Mouse (Mus musculus) forebrain, embryonic 10.5 days (tissue): Measurements from ENCODE around the gene Trex1. TPM values are rescaled to one million over a fixed set of nuclear protein-coding genes. Genes with fewer than 3 reads are reported as not detected.

Experiments used
- DNase-seq: peaks from one replicate; pipeline ENCODE4 v3.0.0-alpha.2; 2017; ENCODE audit warnings: low spot score; ENCODE audit errors: extremely low spot score
- H3K27ac ChIP-seq: fragments of 300-500 bp; sonication (generic); 2 replicates; pipeline ENCODE4 v1.5.1; 2016; ENCODE audit warnings: mild to moderate bottlenecking
- H3K27me3 ChIP-seq: fragments of 300-500 bp; sonication (generic); 2 replicates; pipeline ENCODE4 v1.6.1; 2016; ENCODE audit warnings: mild to moderate bottlenecking; ENCODE audit not compliant: poor library complexity, severe bottlenecking
- H3K36me3 ChIP-seq: fragments of 300-500 bp; sonication (generic); replicated peaks from 2 replicates; pipeline ENCODE4 v1.6.1; 2016; ENCODE audit warnings: mild to moderate bottlenecking, moderate library complexity
- H3K4me1 ChIP-seq: fragments of 300-500 bp; sonication (generic); 2 replicates; pipeline ENCODE4 v1.6.1; 2016
- H3K4me3 ChIP-seq: fragments of 300-500 bp; sonication (generic); 2 replicates; pipeline ENCODE4 v1.5.1; 2016; ENCODE audit warnings: mild to moderate bottlenecking, moderate library complexity
- H3K9me3 ChIP-seq: fragments of 300-500 bp; sonication (generic); 2 replicates; pipeline ENCODE4 v1.6.1; 2016; ENCODE audit warnings: mild to moderate bottlenecking, moderate library complexity
- WGBS: fragments of 180-500 bp; shearing (Covaris S2); methylation state at CpG from one replicate; pipeline ENCODE4 v1.1.7; 2016; 5-methylcytosine and 5-hydroxymethylcytosine counted together
- polyA plus RNA-seq: library from polyadenylated mRNA; unstranded; fragments of >200 nt; fragmentation: Nextera tagmentation; extraction: Ambion mirVana; gene quantifications from 2 replicates; pipeline ENCODE4 v1.2.1, GENCODE M21; 2016

Trex1 gene
- polyA plus RNA-seq, 1 experiment from 2014 or later: 7.6 TPM

GRCm38 (mm10) chr9:109096856-109097255 lies 37.3 kb upstream of the Trex1 start:
- Histone ChIP-seq H3K27me3 (0 out of 2 replicates have a peak, but pooled peaks cover 3% of the 10 kb centered on the region), H3K4me1 (peaks cover 63% of the 10 kb centered on the region), H3K9me3 (no peaks in the 10 kb centered on the region), H3K36me3 (peaks cover 47% of the 10 kb centered on the region), H3K27ac (peak overlapping the region; percentile 100), H3K4me3 (peak overlapping the region; percentile 83)
- DNase-seq: no peak
- WGBS: 32% methylated on average over 6 of the region's 6 CpGs

DNA sequence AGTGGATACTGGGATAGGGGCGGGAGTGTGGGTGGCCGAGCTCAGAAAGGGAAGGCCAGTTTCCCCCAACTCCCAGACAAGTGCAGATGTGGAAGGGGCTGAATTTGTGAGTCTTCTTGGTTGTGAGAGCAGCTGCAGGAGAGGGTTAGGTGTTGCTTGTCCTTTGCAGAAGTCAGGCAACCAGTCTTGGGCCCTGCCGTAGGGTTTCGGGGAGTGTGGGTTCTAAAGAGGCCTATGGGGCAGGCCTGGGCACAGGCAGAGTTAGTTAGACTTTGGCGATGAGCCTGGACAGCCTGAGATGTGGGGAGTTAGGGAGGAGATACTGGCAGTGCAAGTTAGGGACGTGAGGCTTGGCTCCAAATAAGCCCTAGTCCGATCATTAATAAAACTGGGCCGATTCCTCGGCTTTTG lies 36.7 kb upstream of the Trex1 start:
- DNase-seq: no peak
- H3K27ac ChIP-seq: peak overlapping the region; percentile 100
- peak overlapping the region; percentile 83 for H3K4me3 ChIP-seq
- peaks cover 47% of the 10 kb centered on the region for H3K36me3 ChIP-seq
- 0 out of 2 replicates have a peak, but pooled peaks cover 9% of the 10 kb centered on the region for H3K27me3 ChIP-seq
- WGBS: 23% methylated on average over 9 of the region's 9 CpGs
- H3K9me3 ChIP-seq: no peaks in the 10 kb centered on the region
- H3K4me1 ChIP-seq: peaks cover 68% of the 10 kb centered on the region

GRCm38 (mm10) chr9:109095137-109095982 lies 35.8 kb upstream of the Trex1 start, which contains the start of gene Plxnb1:
Gene Plxnb1 (plus strand): TSS chr9:109095389.
- peak within 1 kb of the TSS; percentile 83 for H3K4me3 ChIP-seq
- no peaks in the 10 kb centered on the region for H3K9me3 ChIP-seq
- peaks cover 77% of the 10 kb centered on the region for H3K4me1 ChIP-seq
- under 1% methylated on average over 100 of the region's 102 CpGs for WGBS
- 0 out of 2 replicates have a peak, but pooled peaks cover 10% of the 10 kb centered on the region for H3K27me3 ChIP-seq
- peak; percentile 88 for DNase-seq
- peak within 1 kb of the TSS; percentile 100 for H3K27ac ChIP-seq
- H3K36me3 ChIP-seq: peaks cover 46% of the 10 kb centered on the region

DNA sequence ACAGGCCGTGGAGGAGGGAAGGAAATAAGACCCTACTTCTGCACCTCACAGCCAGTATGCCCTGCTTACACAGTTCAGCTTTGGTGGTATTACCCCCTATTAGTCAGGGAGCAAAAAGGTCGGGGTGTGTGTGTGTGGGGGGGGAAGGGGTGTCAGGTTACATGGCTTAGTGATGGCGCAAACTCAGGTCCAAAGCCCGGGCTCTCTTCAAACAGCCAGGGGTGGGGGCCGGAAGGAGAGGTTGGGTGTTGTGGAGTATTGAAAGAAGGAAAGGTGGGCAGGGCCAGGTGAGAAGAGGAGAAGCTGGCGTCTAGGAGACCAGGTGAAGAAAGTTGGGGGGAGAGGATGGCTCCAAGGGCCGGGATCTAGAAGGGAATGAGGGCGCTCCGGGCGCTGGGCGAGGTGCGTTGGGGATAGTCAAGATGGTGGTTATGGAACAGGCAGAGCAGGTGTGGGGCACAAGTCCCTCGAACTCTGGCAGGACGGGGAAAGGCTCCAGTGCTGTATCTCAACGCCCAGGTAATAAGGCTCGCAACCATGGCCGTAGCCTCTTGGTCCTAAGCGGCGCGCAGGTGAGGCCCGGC lies 35.1 kb upstream of the Trex1 start:
- under 1% methylated on average over 21 of the region's 21 CpGs for WGBS
- H3K4me1 ChIP-seq: peaks cover 84% of the 10 kb centered on the region
- no peaks in the 10 kb centered on the region for H3K9me3 ChIP-seq
- DNase-seq: peak; percentile 68
- peak overlapping the region; percentile 100 for H3K27ac ChIP-seq
- H3K36me3 ChIP-seq: peaks cover 39% of the 10 kb centered on the region
- H3K4me3 ChIP-seq: peak overlapping the region; percentile 83
- H3K27me3 ChIP-seq: 0 out of 2 replicates have a peak, but pooled peaks cover 10% of the 10 kb centered on the region

GRCm38 (mm10) chr9:109093786-109094552 lies 34.4 kb upstream of the Trex1 start:
- Histone ChIP-seq H3K4me1 (peaks cover 80% of the 10 kb centered on the region), H3K4me3 (peak overlapping the region; percentile 83), H3K9me3 (no peaks in the 10 kb centered on the region), H3K36me3 (peaks cover 32% of the 10 kb centered on the region), H3K27ac (peak overlapping the region; percentile 100), H3K27me3 (0 out of 2 replicates have a peak, but pooled peaks cover 10% of the 10 kb centered on the region)
- no peak for DNase-seq
- 10% methylated on average over 11 of the region's 11 CpGs for WGBS

DNA sequence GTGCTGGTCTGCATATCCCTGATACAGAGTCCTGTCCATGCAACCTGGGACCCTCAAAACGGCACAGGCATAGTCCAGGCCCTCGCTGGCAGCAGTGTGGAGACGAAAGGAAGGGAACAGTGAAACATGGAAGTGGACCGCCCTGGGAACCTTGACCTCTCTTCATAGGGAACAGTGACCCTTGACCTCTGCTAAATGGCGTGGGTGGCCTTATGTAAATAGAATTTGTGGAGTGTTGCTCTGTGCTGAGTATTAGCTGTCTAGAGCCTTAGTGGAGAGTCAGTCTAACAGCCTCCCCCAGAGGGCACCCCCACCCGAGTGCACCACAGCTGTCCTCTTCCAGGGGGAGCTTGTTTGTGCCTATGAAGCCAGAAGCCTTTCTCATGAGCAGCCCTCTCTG lies 33.3 kb upstream of the Trex1 start:
- Histone ChIP-seq H3K9me3 (no peaks in the 10 kb centered on the region), H3K27ac (no peak overlapping the region), H3K27me3 (0 out of 2 replicates have a peak, but pooled peaks cover 10% of the 10 kb centered on the region), H3K4me1 (peaks cover 77% of the 10 kb centered on the region), H3K36me3 (peaks cover 25% of the 10 kb centered on the region), H3K4me3 (no peak overlapping the region)
- WGBS: 45% methylated on average over 6 of the region's 6 CpGs
- no peak for DNase-seq

- Histone ChIP-seq H3K4me1 (peaks cover 76% of the 10 kb centered on the region), H3K4me3 (no peak overlapping the region), H3K27ac (no peak overlapping the region), H3K27me3 (0 out of 2 replicates have a peak, but pooled peaks cover 10% of the 10 kb centered on the region), H3K9me3 (no peaks in the 10 kb centered on the region), H3K36me3 (peaks cover 23% of the 10 kb centered on the region)
- 91% methylated on average over 8 of the region's 8 CpGs for WGBS
- no peak for DNase-seq
Measured at GRCm38 (mm10) chr9:109091802-109092201, 32.3 kb upstream of the Trex1 start.

- no peak for DNase-seq
- peaks cover 23% of the 10 kb centered on the region for H3K36me3 ChIP-seq
- 34% methylated on average over 15 of the region's 15 CpGs for WGBS
- H3K9me3 ChIP-seq: no peaks in the 10 kb centered on the region
- H3K4me1 ChIP-seq: peaks cover 74% of the 10 kb centered on the region
- peak overlapping the region; percentile 48 for H3K27ac ChIP-seq
- 0 out of 2 replicates have a peak, but pooled peaks cover 10% of the 10 kb centered on the region for H3K27me3 ChIP-seq
- H3K4me3 ChIP-seq: peak overlapping the region; percentile 14; the same call in 1 of the 2 replicates
Measured at GRCm38 (mm10) chr9:109090446-109090845, 30.9 kb upstream of the Trex1 start.

DNA sequence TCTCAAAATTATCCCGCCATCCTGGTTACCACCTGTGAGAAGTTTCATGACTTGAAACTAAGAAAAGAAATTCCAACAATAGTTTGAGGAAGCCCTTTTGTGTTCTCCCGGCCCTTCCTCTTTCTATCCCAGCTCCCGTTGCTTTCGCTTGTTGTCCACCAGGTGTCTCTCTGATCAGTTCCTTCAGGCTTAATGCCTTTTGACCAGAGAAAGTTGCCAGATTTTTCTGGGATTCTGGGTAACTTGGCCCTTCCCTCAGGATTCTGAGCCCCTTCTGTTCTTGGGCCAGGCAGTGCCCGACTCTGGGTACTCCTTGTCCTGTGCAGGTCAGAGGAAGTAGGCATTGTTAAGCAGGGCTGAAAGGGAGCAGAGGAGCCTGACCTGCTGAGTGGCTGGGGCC lies 28.5 kb upstream of the Trex1 start:
- WGBS: 15% methylated on average over 5 of the region's 5 CpGs

DNA sequence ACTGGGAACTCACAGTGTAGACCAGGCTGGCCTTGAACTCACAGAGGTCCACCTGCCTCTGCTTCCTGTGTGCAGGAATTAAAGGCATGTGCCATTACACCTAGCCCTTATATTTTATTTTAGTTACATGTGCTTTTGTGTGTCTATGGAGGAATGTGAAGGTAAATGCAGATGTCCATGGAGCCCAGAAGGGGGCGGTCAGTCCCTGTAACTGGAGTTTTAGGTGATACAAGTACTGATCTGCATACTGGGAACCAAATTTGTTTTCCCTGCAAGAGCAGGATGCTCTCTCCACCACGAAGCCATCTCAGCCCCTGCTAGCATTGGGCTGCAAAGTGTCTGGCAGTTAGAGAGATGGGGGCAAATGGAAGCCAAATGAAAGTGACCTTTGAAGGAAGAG lies 25.4 kb upstream of the Trex1 start:
- no peaks in the 10 kb centered on the region for H3K27me3 ChIP-seq
- no peaks in the 10 kb centered on the region for H3K9me3 ChIP-seq
- H3K4me1 ChIP-seq: peaks cover 52% of the 10 kb centered on the region
- peaks cover 13% of the 10 kb centered on the region for H3K36me3 ChIP-seq
- H3K27ac ChIP-seq: no peak overlapping the region
- DNase-seq: no peak
- no peak overlapping the region for H3K4me3 ChIP-seq
- WGBS: 16% methylated on average over 2 of the region's 2 CpGs

More for the DNA sequence above, 28.5 kb upstream of the Trex1 start:
- peak overlapping the region; percentile 73 for H3K27ac ChIP-seq
- peaks cover 23% of the 10 kb centered on the region for H3K36me3 ChIP-seq
- peaks cover 61% of the 10 kb centered on the region for H3K4me1 ChIP-seq
- H3K4me3 ChIP-seq: no peak overlapping the region
- 0 out of 2 replicates have a peak, but pooled peaks cover 10% of the 10 kb centered on the region for H3K27me3 ChIP-seq
- no peaks in the 10 kb centered on the region for H3K9me3 ChIP-seq
- no peak for DNase-seq

GRCm38 (mm10) chr9:109082124-109082800 lies 22.7 kb upstream of the Trex1 start, which contains the start of the genes Ccdc51 and Tma7:
Gene Ccdc51 (plus strand): TSS chr9:109082493.
Gene Tma7 (minus strand): TSS chr9:109082587.
- DNase-seq: peak; percentile 89
- peak within 1 kb of the TSS; percentile 93 for H3K27ac ChIP-seq
- WGBS: under 1% methylated on average over 37 of the region's 37 CpGs

DNA sequence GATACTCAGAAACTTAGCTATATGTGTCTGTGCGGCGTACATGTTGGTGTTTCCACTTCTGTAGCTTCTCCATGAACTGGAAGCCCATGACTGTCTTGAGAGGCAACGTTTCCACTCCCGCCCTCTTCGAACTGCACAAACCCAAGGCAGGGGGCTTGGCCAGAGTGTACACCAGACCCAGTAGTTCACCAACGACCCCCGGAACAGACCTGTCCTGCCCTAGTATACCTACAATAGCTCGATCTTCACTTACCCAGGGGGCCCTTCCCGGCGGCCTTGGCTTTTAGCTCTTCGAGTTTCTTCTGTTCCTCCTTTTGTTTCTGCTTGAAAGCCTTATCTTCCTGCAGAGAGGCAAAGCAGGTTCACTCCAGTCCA lies 22.2 kb upstream of the Trex1 start:
- Histone ChIP-seq H3K36me3 (peaks cover 31% of the 10 kb centered on the region), H3K9me3 (no peaks in the 10 kb centered on the region), H3K4me1 (peaks cover 31% of the 10 kb centered on the region), H3K27ac (peak overlapping the region; percentile 93), H3K27me3 (no peaks in the 10 kb centered on the region), H3K4me3 (peak overlapping the region; percentile 91)
- 9% methylated on average over 11 of the region's 11 CpGs for WGBS
- no peak for DNase-seq

More at GRCm38 (mm10) chr9:109082124-109082800, 22.7 kb upstream of the Trex1 start, which contains the start of the genes Ccdc51 and Tma7:
- H3K4me1 ChIP-seq: peaks cover 35% of the 10 kb centered on the region
- peaks cover 31% of the 10 kb centered on the region for H3K36me3 ChIP-seq
- no peaks in the 10 kb centered on the region for H3K9me3 ChIP-seq
- H3K27me3 ChIP-seq: no peaks in the 10 kb centered on the region
- peak within 1 kb of the TSS; percentile 91 for H3K4me3 ChIP-seq
